Mouse (Mus musculus): ENCODE data around the gene Pcca. TPM values are rescaled to one million over a fixed set of nuclear protein-coding genes. Genes with fewer than 3 reads are reported as not detected.

The Pcca gene
- polyA plus RNA-seq, 1 experiment from 2014 or later, result 31.5 TPM

- Histone ChIP-seq H3K9me3 (replicated peaks; ENCODE audit: control insufficient read depth, low read length) (no peaks in the 10 kb centered on the region), H3K4me2 (ENCODE audit: low read depth, low read length) (no peak overlapping the region), H3K27me3 (ENCODE audit: control insufficient read depth, insufficient read depth, low read length) (no peaks in the 10 kb centered on the region), H3K36me3 (ENCODE audit: control insufficient read depth, insufficient read depth) (no peaks in the 10 kb centered on the region), H3K9ac (ENCODE audit: low read length) (no peak overlapping the region), H3K4me1 (ENCODE audit: control insufficient read depth, insufficient read depth, low read length) (peaks cover 9% of the 10 kb centered on the region; the same call in 1 of the 2 replicates), H3K27ac (ENCODE audit: low read length) (no peak overlapping the region), H3K4me3 (ENCODE audit: low read length) (no peak overlapping the region)
- no peak for ATAC-seq (replicated peaks; ENCODE audit: extremely low read depth, insufficient read depth, low FRiP score)
- 84% methylated on average over 4 of the region's 4 CpGs for WGBS
These were observed 266.2 kb downstream of the Pcca start for GRCm38 (mm10) chr14:122800296-122800695.

DNA sequence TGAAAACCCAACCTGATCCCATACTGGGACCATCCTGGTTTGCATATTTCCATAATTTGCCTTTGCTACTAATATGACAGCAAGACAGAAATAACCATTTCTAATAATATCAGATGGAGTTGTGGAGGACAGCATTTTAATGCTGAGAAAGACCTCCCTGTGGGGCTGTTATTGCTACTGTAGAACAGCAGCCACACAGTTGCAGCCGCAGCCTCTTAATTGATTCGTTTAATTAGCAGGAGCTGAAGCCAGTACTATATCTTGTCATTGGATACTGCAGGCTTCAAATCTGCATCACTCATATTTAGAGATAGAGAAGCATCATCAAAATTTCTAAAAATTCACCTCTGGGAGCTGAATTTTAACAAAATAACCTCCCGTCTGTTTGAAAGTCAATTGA, 286.9 kb downstream of the Pcca start:
- H3K4me2 ChIP-seq (ENCODE audit: low read depth, low read length), result no peak overlapping the region
- 90% methylated on average over 3 of the region's 3 CpGs for WGBS
- H3K9ac ChIP-seq (ENCODE audit: low read length), result no peak overlapping the region
- H3K4me1 ChIP-seq (ENCODE audit: control insufficient read depth, insufficient read depth, low read length), result no peaks in the 10 kb centered on the region
- H3K27ac ChIP-seq (ENCODE audit: low read length), result no peak overlapping the region
- no peak overlapping the region for H3K4me3 ChIP-seq (ENCODE audit: low read length)
- no peaks in the 10 kb centered on the region for H3K9me3 ChIP-seq (replicated peaks; ENCODE audit: control insufficient read depth, low read length)
- H3K36me3 ChIP-seq (ENCODE audit: control insufficient read depth, insufficient read depth), result no peaks in the 10 kb centered on the region; the same call in 1 of the 2 replicates
- ATAC-seq (replicated peaks; ENCODE audit: extremely low read depth, insufficient read depth, low FRiP score), result no peak
- H3K27me3 ChIP-seq (ENCODE audit: control insufficient read depth, insufficient read depth, low read length), result no peaks in the 10 kb centered on the region

GRCm38 (mm10) chr14:122823791-122824190, 289.7 kb downstream of the Pcca start:
- Histone ChIP-seq H3K27ac (ENCODE audit: low read length) (no peak overlapping the region), H3K4me3 (ENCODE audit: low read length) (no peak overlapping the region), H3K27me3 (ENCODE audit: control insufficient read depth, insufficient read depth, low read length) (no peaks in the 10 kb centered on the region), H3K9ac (ENCODE audit: low read length) (no peak overlapping the region), H3K9me3 (replicated peaks; ENCODE audit: control insufficient read depth, low read length) (no peaks in the 10 kb centered on the region), H3K4me1 (ENCODE audit: control insufficient read depth, insufficient read depth, low read length) (no peaks in the 10 kb centered on the region), H3K36me3 (ENCODE audit: control insufficient read depth, insufficient read depth) (no peaks in the 10 kb centered on the region; the same call in 1 of the 2 replicates), H3K4me2 (ENCODE audit: low read depth, low read length) (no peak overlapping the region)
- ATAC-seq (replicated peaks; ENCODE audit: extremely low read depth, insufficient read depth, low FRiP score), result no peak
- WGBS, result 53% methylated on average over 2 of the region's 2 CpGs

DNA sequence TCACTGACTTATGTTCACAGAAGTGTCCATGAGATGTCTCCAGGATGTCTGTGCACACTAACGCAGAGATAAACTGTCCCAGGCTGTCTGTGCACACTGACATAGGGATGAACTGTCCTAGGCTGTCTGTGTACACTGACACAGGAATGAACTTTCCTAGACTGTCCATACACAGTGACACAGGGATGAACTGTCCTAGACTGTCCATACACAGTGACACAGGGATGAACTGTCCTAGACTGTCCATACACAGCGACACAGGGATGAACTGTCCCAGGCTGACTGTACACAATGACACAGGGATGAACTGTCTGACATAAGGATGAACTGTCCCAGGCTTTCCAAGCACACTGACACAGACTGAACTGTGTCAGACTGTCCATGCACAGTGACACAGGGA, 291.3 kb downstream of the Pcca start:
- H3K36me3 ChIP-seq (ENCODE audit: control insufficient read depth, insufficient read depth), result no peaks in the 10 kb centered on the region; the same call in 1 of the 2 replicates
- H3K27ac ChIP-seq (ENCODE audit: low read length), result no peak overlapping the region
- no peak overlapping the region for H3K9ac ChIP-seq (ENCODE audit: low read length)
- WGBS, result 83% methylated on average over 2 of the region's 2 CpGs
- no peak for ATAC-seq (replicated peaks; ENCODE audit: extremely low read depth, insufficient read depth, low FRiP score)
- H3K27me3 ChIP-seq (ENCODE audit: control insufficient read depth, insufficient read depth, low read length), result no peaks in the 10 kb centered on the region
- H3K4me3 ChIP-seq (ENCODE audit: low read length), result no peak overlapping the region
- H3K9me3 ChIP-seq (replicated peaks; ENCODE audit: control insufficient read depth, low read length), result no peaks in the 10 kb centered on the region
- no peaks in the 10 kb centered on the region for H3K4me1 ChIP-seq (ENCODE audit: control insufficient read depth, insufficient read depth, low read length)
- H3K4me2 ChIP-seq (ENCODE audit: low read depth, low read length), result no peak overlapping the region

GRCm38 (mm10) chr14:122830433-122830832, 296.3 kb downstream of the Pcca start:
- Histone ChIP-seq H3K9ac (ENCODE audit: low read length) (no peak overlapping the region), H3K27ac (ENCODE audit: low read length) (no peak overlapping the region), H3K36me3 (ENCODE audit: control insufficient read depth, insufficient read depth) (no peaks in the 10 kb centered on the region), H3K27me3 (ENCODE audit: control insufficient read depth, insufficient read depth, low read length) (no peaks in the 10 kb centered on the region), H3K9me3 (replicated peaks; ENCODE audit: control insufficient read depth, low read length) (no peaks in the 10 kb centered on the region), H3K4me1 (ENCODE audit: control insufficient read depth, insufficient read depth, low read length) (no peaks in the 10 kb centered on the region), H3K4me3 (ENCODE audit: low read length) (no peak overlapping the region), H3K4me2 (ENCODE audit: low read depth, low read length) (no peak overlapping the region)
- no peak for ATAC-seq (replicated peaks; ENCODE audit: extremely low read depth, insufficient read depth, low FRiP score)
- WGBS, result 84% methylated on average over 1 of the region's 1 CpGs

GRCm38 (mm10) chr14:122833666-122834065, 299.5 kb downstream of the Pcca start:
- Histone ChIP-seq H3K4me2 (ENCODE audit: low read depth, low read length) (no peak overlapping the region), H3K9me3 (replicated peaks; ENCODE audit: control insufficient read depth, low read length) (no peaks in the 10 kb centered on the region), H3K27ac (ENCODE audit: low read length) (no peak overlapping the region), H3K27me3 (ENCODE audit: control insufficient read depth, insufficient read depth, low read length) (no peaks in the 10 kb centered on the region), H3K36me3 (ENCODE audit: control insufficient read depth, insufficient read depth) (no peaks in the 10 kb centered on the region), H3K4me1 (ENCODE audit: control insufficient read depth, insufficient read depth, low read length) (no peaks in the 10 kb centered on the region), H3K4me3 (ENCODE audit: low read length) (no peak overlapping the region), H3K9ac (ENCODE audit: low read length) (no peak overlapping the region)
- no peak for ATAC-seq (replicated peaks; ENCODE audit: extremely low read depth, insufficient read depth, low FRiP score)
- 83% methylated on average over 3 of the region's 3 CpGs for WGBS

- 84% methylated on average over 1 of the region's 1 CpGs for WGBS
- ATAC-seq (replicated peaks; ENCODE audit: extremely low read depth, insufficient read depth, low FRiP score), result no peak
- Histone ChIP-seq H3K4me3 (ENCODE audit: low read length) (no peak overlapping the region), H3K4me2 (ENCODE audit: low read depth, low read length) (no peak overlapping the region), H3K4me1 (ENCODE audit: control insufficient read depth, insufficient read depth, low read length) (no peaks in the 10 kb centered on the region), H3K27ac (ENCODE audit: low read length) (no peak overlapping the region), H3K9me3 (replicated peaks; ENCODE audit: control insufficient read depth, low read length) (no peaks in the 10 kb centered on the region), H3K27me3 (ENCODE audit: control insufficient read depth, insufficient read depth, low read length) (no peaks in the 10 kb centered on the region), H3K9ac (ENCODE audit: low read length) (no peak overlapping the region), H3K36me3 (ENCODE audit: control insufficient read depth, insufficient read depth) (no peaks in the 10 kb centered on the region)
These were observed 300.6 kb downstream of the Pcca start for GRCm38 (mm10) chr14:122834753-122835152.

- ATAC-seq (replicated peaks; ENCODE audit: extremely low read depth, insufficient read depth, low FRiP score), result no peak
- Histone ChIP-seq H3K27me3 (ENCODE audit: control insufficient read depth, insufficient read depth, low read length) (no peaks in the 10 kb centered on the region), H3K9ac (ENCODE audit: low read length) (no peak overlapping the region), H3K4me2 (ENCODE audit: low read depth, low read length) (no peak overlapping the region), H3K4me1 (ENCODE audit: control insufficient read depth, insufficient read depth, low read length) (no peaks in the 10 kb centered on the region), H3K4me3 (ENCODE audit: low read length) (no peak overlapping the region), H3K36me3 (ENCODE audit: control insufficient read depth, insufficient read depth) (no peaks in the 10 kb centered on the region), H3K9me3 (replicated peaks; ENCODE audit: control insufficient read depth, low read length) (no peaks in the 10 kb centered on the region), H3K27ac (ENCODE audit: low read length) (no peak overlapping the region)
- 64% methylated on average over 7 of the region's 7 CpGs for WGBS
These were observed 301.5 kb downstream of the Pcca start for GRCm38 (mm10) chr14:122835487-122836190.

- Histone ChIP-seq H3K9ac (ENCODE audit: low read length) (no peak overlapping the region), H3K4me3 (ENCODE audit: low read length) (no peak overlapping the region), H3K36me3 (ENCODE audit: control insufficient read depth, insufficient read depth) (no peaks in the 10 kb centered on the region), H3K27ac (ENCODE audit: low read length) (no peak overlapping the region), H3K4me1 (ENCODE audit: control insufficient read depth, insufficient read depth, low read length) (no peaks in the 10 kb centered on the region), H3K9me3 (replicated peaks; ENCODE audit: control insufficient read depth, low read length) (no peaks in the 10 kb centered on the region), H3K27me3 (ENCODE audit: control insufficient read depth, insufficient read depth, low read length) (no peaks in the 10 kb centered on the region), H3K4me2 (ENCODE audit: low read depth, low read length) (no peak overlapping the region)
- no peak for ATAC-seq (replicated peaks; ENCODE audit: extremely low read depth, insufficient read depth, low FRiP score)
- WGBS, result 67% methylated on average over 4 of the region's 4 CpGs
These were observed 302.1 kb downstream of the Pcca start for GRCm38 (mm10) chr14:122836221-122836620.

Data from heart, embryonic 16.5 days (tissue).